Mouse (Mus musculus): ENCODE results near the gene Gm6096.

- no peak for TF ChIP-seq CTCF (conservative IDR thresholded peaks at IDR 0.05; ENCODE audit: insufficient read depth, insufficient read length, low read depth, low read length)
- TF ChIP-seq POLR2A (IDR thresholded peaks at IDR 0.05; ENCODE audit: low read depth, low read length): no peak
Measured at GRCm38 (mm10) chr7:34290450-34291151, 39.8 kb downstream of the Gm6096 start.

Data from kidney, adult 2 months (tissue).